Mouse (Mus musculus) left cerebral cortex, postnatal 14 days (tissue): ENCODE results near the gene Zfp952. TPM values are rescaled to one million over a fixed set of nuclear protein-coding genes. Genes with fewer than 3 reads are reported as not detected.
"Not testable (repeated sequence)": the region's sequence is repeated elsewhere in the genome, so short reads cannot be mapped to it uniquely, and the experiment has no call there.

Source experiments
- DNase-seq, 2 experiments: peaks; one replicate each; pipeline ENCODE4 v3.0.0; 2021 to 2022; ENCODE audit warnings: low spot score in 2 of 2, mixed read lengths in 1 of 2
- intact Hi-C: fragments of 180-260 bp; cut with DNase I; formaldehyde crosslinking; loops from one replicate; pipeline ENCODE4 v1.15.1; 2025
- long read RNA-seq, 2 experiments: library from polyadenylated mRNA; stranded (forward); transcript quantifications; one replicate each; pipeline ENCODE4 v2.0.0; 2021
- total RNA-seq, 2 experiments: library from RNA; stranded (reverse); gene quantifications; 2 replicates each; pipeline ENCODE4 v1.2.3; 2021

The Zfp952 gene
- 10 to 100 TPM; 13.6 to 14.6 TPM for total RNA-seq
- long read RNA-seq, experiment 1, transcript Zfp952-201 (4 exons, 2,950 nt), result major isoform, 7 of 17 reads
- long read RNA-seq, experiment 1, partial matches to known transcripts, result 0 of 17 reads
- long read RNA-seq, experiment 1, other reads (novel, unspliced or antisense), result 10 of 17 reads
- long read RNA-seq, experiment 2, transcript Zfp952-201 (4 exons, 2,950 nt), result major isoform, 13 of 15 reads
- long read RNA-seq, experiment 2, partial matches to known transcripts, result 0 of 15 reads
- long read RNA-seq, experiment 2, other reads (novel, unspliced or antisense), result 1 of 15 reads

DNA sequence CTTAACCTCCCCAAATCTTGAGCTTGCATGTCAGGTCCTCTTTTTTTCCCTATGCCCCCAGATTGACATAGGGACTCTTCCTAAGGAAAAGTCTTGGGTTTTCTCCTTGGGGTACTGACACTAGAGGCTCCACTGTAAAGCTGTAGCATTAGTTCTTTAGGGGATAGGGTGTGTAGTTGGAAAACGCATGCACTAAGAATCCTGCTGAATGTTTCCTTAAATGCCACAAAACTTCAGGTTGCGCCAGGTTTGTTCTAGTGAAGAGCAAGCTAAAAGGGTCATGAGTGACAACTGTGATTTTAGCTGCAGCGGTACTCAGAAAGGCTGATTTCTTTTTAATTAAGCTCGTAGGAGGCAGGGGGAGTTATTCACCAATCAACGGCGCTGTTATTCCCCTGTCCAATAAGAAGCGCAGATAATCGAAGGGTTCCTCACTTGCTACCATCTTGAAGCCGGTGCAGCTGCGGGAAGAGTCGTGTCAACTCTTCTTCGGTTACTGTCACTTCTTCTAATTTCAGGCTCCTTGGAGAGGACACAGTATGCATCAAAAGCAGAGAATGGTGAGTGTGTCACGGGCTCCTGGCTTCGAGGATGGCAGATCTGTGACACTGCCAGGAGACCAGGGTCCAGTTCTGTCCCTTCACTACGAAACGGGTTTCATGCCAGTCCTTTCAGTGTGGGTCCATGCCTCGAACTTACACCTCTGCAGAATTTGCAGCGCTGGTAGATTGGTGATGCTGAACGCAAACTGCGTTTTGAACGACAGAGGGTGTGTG lies at the start of gene Zfp952:
Zfp952 (plus strand) TSS at position 431 of the 776 bp plus-strand sequence.
- intact Hi-C loops, result no loop called here
- DNase-seq, result peak; percentile 92 to 95

DNA sequence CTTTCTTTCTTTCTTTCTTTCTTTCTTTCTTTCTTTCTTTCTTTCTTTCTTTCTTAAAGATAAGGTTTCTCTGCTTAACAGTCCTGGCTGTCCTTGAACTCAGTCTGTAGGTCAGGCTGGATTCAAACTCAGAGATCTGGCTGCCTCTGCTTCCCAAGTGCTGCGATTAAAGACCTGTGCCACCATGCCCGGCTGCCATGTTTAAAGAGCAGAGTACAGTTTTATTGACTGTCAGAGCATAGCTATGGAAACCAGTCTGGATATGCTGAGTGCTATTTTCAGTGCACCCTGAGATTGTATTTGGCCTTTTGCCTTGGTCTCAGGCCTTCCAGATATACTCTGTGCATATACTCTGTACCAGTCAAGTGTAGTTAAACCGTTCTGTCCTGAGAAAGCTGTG lies 49.3 kb upstream of the Zfp952 start:
- intact Hi-C loops, result no loop called here
- DNase-seq, result no peak

DNA sequence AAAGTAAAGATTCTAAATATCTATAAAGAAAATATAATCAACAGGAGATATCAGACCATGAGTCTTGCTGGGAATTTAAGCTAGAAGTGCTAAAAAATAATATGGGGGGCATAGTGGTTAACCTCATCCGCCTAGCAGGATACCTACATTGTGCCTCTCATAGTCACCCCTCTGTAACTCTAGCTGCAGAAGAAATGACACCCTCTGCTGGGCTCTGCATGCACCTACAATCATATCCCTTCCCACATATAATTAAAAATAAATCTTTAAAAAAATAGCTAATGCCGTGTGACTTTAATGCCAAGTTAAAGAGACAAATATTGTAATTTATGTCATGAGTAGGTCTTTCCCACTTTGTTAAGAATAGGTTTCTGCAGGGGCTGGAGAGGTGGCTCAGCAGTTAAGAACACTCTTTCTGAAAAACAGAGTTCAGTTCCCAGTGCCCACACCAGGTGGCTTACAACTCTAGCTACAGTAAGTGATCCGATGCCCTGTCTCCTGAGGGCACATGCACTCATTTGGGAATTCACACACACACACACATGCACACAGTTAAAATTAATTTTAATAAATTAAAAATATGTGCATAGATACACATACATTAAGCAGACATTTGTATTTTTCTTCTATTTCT lies 48.4 kb upstream of the Zfp952 start:
- intact Hi-C loops, result loop anchor here (5.0 kb wide), 1 partner anchor 37 kb away; no protein-coding TSS in a partner anchor
- no peak for DNase-seq

DNA sequence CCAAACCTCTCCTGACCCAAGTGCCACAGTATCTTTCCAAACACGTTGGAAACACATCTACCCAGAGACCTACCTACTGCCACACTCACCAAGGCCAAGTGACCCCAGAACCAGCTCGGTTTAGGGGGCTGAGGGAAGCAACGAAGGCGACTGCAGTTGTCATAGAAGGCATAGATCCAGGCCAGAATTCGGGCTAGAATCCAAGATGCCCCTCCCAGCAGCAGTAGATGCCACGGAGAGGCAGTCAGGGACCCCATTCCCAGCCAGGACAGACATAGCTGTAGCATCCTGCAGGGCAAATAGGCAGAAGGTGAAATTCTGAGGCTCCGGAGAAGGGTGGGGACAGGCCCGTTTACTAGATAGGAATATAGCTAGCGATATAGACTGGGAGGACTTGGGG lies 46.2 kb upstream of the Zfp952 start:
- intact Hi-C loops, result loop anchor here (5.0 kb wide), 1 partner anchor 39 kb away; no protein-coding TSS in a partner anchor
- no peak for DNase-seq

DNA sequence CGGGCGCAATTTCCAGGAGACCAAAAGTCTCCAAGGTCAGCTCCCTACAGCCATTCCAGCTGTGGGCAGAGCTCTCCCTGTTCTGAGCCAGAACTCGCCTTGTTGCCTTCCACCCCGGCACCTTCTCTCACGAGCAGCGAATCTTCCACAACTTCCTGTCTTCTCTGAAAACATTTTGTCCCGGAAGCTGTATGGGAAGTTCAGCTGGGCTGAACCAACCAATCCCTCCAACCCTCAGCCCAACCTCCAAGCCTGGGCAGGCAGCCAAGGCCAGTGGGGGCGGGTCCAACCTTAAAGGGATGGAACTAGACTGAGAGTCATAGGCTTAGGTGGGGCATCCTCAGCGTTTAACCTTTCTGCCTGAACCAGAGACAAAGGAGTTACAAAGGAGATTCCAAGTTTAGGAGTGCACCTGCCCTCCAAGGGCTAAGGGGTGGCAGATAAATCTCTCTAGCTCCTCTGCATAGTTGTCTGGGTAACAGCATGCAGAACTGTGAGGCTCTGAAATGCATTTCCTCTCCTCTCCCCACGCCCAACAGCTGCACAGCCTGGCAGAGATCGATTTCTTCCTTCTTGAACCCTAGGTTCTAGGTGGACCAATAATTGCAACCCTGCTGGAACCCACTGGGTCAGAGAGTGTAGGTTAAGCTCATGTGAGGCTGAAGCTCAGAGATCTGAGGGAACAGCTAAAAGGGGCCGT lies 45.6 kb upstream of the Zfp952 start, which contains the start of gene Cyp4f13:
Cyp4f13 (minus strand) TSS at position 188 of the 700 bp plus-strand sequence.
- DNase-seq, result peak; percentile 88 to 90
- intact Hi-C loops, result loop anchor here (5.0 kb wide), 1 partner anchor 40 kb away; no protein-coding TSS in a partner anchor

DNA sequence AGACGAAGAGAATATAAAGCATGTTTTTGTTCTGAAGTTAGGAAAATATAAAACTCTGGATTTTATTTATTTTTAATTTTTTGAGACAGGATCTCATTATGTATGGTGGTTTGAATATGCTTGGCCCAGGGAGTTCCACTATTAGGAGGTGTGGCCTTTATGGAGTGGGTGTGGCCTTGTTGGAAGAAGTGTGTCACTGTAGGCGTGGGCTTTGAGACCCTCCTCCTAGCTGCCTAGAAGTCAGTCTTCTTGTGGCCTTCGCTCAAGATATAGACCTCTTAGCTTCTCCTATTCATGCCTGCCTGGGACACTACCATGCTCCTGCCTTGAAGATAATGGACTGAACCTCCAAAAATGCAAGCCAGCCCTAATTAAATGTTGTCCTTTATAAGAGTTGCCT lies 42.8 kb upstream of the Zfp952 start:
- intact Hi-C loops, result no loop called here
- no peak for DNase-seq

DNA sequence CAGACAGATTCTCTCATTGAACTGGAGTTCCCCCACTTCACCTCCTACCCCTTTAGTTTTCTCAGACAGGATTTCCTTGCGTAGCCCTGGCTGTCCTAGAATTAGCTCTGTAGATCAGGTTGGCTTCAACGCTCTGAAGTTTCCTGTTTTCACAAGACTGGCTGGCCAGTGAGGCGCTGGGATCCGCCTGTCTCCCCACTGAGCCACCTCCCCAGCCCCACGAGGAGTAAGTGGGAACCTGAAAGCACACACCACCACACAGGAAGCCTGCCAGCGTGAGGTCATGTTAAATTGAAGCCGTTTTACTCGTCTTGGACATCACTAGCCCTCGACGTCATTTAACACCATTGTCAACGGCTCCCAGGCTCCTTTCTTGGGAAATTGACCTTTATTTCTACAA lies 41.9 kb upstream of the Zfp952 start:
- DNase-seq, result no peak
- intact Hi-C loops, result no loop called here

DNA sequence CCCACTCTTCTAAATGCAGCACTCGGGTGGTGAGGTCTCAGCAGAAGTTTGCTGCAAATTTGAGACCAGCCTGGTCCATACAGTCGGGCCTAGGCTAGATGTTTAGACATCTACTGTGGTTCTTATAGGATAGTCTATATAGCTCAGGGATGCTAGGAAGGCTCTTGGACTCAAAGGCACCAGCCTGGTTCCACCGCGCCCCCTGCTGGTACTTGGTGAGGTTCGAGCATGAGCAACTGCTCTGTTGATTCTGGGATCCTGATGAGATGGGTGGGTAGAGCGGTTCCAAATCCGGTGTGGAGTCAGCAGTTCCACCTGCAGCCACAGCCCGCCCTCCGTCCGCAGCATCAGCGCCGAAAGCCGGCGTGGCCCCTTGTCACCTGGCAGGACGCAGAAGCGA lies 41.5 kb upstream of the Zfp952 start:
- intact Hi-C loops, result no loop called here
- DNase-seq, result peak; percentile 89

DNA sequence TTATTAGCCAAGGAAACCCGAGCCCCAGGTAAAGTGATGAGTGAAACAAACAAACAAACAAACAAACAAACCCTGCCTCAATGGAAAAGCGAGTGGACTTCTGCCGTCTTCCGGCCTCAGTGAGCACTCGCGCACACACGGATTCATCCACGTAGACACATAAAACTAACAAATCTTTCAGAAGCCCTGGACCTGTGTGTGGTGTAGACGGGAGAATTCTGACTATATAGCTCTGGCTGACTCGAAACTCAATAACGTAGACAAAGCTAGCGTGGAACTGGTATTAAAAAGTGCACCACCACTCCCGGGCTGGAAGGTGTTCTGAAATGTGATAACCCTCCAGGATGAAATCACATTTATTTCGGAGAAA lies 27.7 kb upstream of the Zfp952 start:
- DNase-seq, result peak in 1 of 2 experiments; percentile 4
- intact Hi-C loops, result no loop called here

DNA sequence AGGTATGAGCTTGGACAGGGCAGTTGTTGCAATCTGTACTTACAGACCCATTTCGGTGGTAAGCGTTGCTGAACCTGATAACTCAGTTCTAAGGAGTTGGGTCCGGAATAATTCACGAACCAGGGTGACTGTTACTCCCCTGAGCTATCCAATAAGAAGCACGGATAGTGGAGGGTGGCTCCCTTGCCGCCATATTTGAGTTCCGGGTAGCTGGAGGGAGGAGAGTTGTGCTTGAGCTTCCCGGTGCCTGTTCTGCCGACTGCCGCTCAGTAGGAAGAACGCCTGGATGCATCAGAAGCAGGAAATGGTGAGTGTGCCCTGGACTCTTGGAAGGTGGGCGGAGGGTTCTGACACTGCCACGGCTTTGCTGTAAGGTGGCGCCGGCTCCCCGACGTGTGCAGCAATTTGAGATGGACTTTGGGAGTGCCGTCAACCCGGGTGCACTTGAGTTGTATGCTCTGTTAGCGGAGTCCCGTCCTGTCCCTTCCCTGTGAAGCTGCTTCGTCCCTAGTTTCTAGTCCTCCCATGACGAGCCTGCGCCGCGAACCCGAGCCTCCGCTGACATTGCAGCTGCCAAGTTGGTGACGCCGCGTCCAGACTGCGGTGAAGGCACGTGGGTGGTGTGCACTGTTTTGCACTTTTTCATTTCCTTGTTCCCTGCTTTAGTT lies 27.2 kb upstream of the Zfp952 start, which contains the start of gene Zfp472:
Zfp472 (plus strand) TSS at position 192 of the 668 bp plus-strand sequence.
- intact Hi-C loops, result no loop called here
- peak; percentile 92 to 95 for DNase-seq

DNA sequence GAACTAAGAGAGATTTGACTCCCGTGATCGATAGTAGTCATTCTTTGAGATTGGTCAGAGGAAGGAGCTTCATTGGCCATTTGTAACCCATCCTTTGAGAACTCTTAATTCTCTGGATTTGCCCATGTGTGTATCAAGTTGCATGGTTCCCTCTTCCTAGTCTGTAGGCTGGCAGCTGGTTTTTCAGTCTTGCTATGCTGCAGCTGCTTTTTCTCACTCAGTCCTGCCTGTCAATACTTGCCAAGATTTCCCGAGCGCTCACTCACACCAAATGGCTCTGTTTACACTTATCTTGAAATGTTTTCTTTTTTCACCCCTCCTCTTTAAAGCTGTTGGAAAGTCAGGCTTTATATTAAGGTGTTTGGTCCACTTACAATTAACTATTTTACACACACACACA lies 11.6 kb upstream of the Zfp952 start:
- DNase-seq, result no peak
- intact Hi-C loops, result no loop called here

DNA sequence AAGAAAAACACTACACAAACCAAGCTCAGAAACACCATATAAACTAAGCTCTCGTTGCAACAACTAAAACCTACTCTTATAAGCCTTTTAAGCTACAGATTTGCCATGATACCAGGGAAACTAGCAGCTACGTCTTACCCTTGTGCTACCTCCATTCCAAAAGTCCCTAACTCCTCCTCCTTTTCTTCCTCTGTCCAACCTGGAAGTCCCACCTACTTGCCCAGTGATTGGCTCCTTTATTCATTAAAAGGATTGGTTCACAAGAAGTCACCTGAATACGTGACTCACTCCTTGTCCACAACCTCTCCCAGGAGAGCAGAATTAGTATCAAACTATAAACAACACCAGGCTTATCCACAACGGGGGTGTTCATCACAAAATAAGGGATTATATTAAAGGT lies 6.6 kb upstream of the Zfp952 start:
- intact Hi-C loops, result no loop called here
- no peak for DNase-seq

DNA sequence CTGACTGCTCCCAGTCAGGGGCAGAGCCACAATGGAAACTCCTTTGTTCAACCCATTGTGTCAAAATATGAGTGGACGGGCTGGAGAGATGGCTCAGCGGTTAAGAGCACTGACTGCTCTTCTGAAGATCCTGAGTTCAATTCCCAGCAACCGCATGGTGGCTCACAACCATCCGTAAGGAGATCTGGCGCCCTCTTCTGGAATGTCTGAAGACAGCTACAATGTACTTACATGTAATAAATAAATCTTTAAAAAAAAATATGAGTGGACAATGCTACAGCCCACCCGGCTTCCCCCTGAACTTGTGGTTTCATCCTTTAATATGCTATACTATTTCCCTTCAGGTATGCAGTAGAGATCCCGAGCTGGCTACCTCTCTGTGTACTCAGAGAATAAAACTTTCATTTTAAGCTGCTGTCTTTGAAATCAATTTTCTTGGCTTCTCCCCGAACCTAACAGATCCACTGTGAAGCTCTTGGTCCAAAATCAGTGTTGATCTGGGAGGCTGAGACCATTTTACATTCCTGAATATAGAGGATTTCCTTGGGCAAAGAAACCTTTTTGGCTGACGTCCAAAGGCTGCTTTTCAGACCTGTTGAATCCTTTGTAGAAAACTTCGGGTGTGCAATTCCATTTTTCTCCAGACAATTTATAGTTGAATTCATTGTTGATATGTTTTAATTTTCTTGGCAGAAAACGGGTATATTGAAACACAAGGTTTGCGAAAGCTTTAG lies 797 bp upstream of the Zfp952 start:
- peak in 1 of 2 experiments; percentile 7 for DNase-seq
- intact Hi-C loops, result no loop called here

DNA sequence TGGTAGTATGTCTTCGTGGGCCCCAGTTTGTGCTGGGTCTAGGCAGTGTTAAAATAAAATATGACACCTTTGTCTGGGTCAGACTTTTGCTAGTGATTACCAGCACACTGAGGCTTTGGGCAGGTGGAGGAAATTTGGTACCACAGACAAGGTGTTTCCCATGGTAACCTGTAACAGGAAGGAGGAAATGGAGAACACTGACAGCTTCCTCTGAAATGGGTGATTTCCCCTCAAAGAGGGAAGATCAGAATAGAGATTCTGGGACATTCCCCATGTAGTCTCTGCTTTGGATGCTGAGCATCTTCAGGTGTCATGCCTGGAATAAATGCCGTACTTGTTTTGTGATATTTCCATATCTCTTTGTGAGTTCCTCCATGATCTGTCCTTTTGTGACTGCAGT lies 5.6 kb downstream of the Zfp952 start:
- no peak for DNase-seq
- intact Hi-C loops, result no loop called here

DNA sequence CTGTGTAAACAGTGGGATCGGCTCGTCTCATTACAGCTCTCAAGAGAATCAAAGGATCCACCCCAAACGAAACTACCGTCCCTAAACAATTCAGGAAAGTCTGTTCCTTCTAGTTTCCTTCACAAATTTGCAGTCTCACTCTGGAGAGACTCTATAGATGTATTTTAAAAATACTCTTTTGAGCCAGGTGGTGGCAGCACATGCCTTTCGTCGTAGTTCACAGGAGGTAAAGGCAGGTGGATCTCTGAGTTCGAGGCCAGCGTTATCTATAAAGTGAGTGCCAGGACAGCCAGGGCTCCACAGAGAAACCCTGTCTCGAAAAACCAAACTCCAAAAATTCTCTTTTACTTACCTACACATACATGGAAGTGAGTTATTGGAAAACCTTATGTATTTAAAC lies 15.4 kb downstream of the Zfp952 start:
- intact Hi-C loops, result no loop called here
- no peak for DNase-seq

DNA sequence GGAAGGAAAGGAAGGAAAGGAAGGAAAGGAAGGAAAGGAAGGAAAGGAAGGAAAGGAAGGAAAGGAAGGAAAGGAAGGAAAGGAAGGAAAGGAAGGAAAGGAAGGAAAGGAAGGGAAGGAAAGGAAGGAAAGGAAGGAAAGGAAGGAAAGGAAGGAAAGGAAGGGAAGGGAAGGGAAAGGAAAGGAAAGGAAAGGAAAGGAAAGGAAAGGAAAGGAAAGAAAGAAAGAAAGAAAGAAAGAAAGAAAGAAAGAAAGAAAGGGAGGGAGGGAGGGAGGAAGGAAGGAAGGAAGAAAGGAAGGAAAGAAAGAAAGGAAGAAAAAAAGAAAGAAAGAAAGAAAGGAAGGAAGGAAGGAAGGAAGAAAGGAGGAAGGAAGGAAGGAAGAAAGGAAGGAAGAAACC lies 27.5 kb downstream of the Zfp952 start:
- DNase-seq, intact Hi-C loops: not testable (repeated sequence)

DNA sequence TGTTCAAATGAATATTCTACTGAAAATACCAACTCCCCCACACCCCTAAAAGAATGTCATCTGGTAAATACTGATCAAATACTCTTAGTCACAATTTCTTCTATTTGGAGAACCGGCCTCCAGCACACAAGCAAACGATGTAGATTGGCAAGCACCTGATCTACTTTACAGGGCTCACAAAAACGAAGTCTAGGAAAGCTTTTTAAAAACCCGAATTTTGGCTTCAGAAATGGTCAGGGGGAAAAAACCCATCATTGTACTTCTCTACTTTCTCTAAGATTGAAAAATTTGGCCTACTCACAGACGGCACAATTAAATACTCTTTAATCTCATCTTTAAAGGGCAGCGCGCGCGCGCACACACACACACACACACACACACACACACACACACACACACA lies 39.4 kb downstream of the Zfp952 start:
- no peak for DNase-seq
- intact Hi-C loops, result no loop called here
